Mouse (Mus musculus): Measurements from ENCODE around the gene Pcsk6.

- TF ChIP-seq CTCF (IDR thresholded peaks at IDR 0.05; ENCODE audit: low read depth, low read length) (no peak), GATA1 (IDR thresholded peaks at IDR 0.05; ENCODE audit: borderline replicate concordance, low read length) (no peak), POLR2AphosphoS5 (IDR thresholded peaks at IDR 0.05; ENCODE audit: insufficient replicate concordance, low read depth, low read length) (no peak)
Observed at GRCm38 (mm10) chr7:65945342-65945993, 83.9 kb downstream of the Pcsk6 start.
